Mouse (Mus musculus) adrenal gland, postnatal 10 days (tissue): ENCODE data around the gene Grin2c. TPM values are rescaled to one million over a fixed set of nuclear protein-coding genes. Genes with fewer than 3 reads are reported as not detected.

ENCODE experiments used
- DNase-seq: peaks from one replicate; pipeline ENCODE4 v3.0.0; 2021; ENCODE audit warnings: mixed read lengths
- microRNA-seq: library from miRNA; unstranded; fragments of <30 nt; microRNA quantifications from one replicate; pipeline ENCODE4 v1.2.0, GENCODE M21; 2021
- total RNA-seq, 2 experiments: library from RNA; stranded (reverse); gene quantifications; 2 replicates each; pipeline ENCODE4 v1.2.3; 2021

Gene Grin2c
- total RNA-seq, 2 experiments from 2014 or later, result 0.61 to 0.75 TPM

- DNase-seq, result no peak
Measured at GRCm38 (mm10) chr11:115200520-115200919, 66.5 kb downstream of the Grin2c start.

Small RNA genes lying within 50 kb of the gene (microRNA-seq; reads per million reads assigned to microRNA genes)
- not detected for gene Gm25837

Other genes starting within 250 kb of the Grin2c start
- 1 to 10 TPM in 1 of 2 experiments, not detected in 1; 1.3 TPM for gene Cd300ld4, start 240.2 kb downstream of the Grin2c start, total RNA-seq
- gene Cd300ld5, start 229.5 kb downstream of the Grin2c start, total RNA-seq, result 1 to 10 TPM; 1.3 to 3.9 TPM
- 1 to 10 TPM; 3.8 to 4.5 TPM for gene Cd300ld3, start 218.8 kb downstream of the Grin2c start, total RNA-seq
- gene Cd300e, start 205.1 kb downstream of the Grin2c start, total RNA-seq, result under 1 TPM; 0.48 to 0.96 TPM
- 1 to 10 TPM; 2.4 to 2.5 TPM for gene Rab37, start 175.8 kb downstream of the Grin2c start, total RNA-seq
- 1 to 10 TPM; 1.1 to 1.3 TPM for gene Cd300lf, start 133.3 kb downstream of the Grin2c start, total RNA-seq
- 10 to 100 TPM; 26.3 to 30.4 TPM for gene Slc9a3r1, start 103.9 kb downstream of the Grin2c start, total RNA-seq
- gene Tmem104, start 79.8 kb downstream of the Grin2c start, total RNA-seq, result 10 to 100 TPM in 1 of 2 experiments, 1 to 10 TPM in 1; 9.5 to 15.7 TPM
- 10 to 100 TPM; 27.4 to 28.4 TPM for gene Nat9, start 79.4 kb downstream of the Grin2c start, total RNA-seq
- 100 to 1,000 TPM; 368 to 383 TPM for gene Fdxr, start 9.8 kb upstream of the Grin2c start, total RNA-seq
- gene Fads6, start 30.4 kb upstream of the Grin2c start, total RNA-seq, result 10 to 100 TPM; 12.7 to 16.1 TPM
- not detected for gene Otop2, start 39.9 kb upstream of the Grin2c start, total RNA-seq
- gene Ush1g, start 54.8 kb upstream of the Grin2c start, total RNA-seq, result under 1 TPM; 0.39 to 1.00 TPM
- under 1 TPM in 1 of 2 experiments, not detected in 1; 0.12 TPM for gene Otop3, start 67.5 kb upstream of the Grin2c start, total RNA-seq
- gene Hid1, start 100.5 kb upstream of the Grin2c start, total RNA-seq, result 10 to 100 TPM; 18.7 to 19.8 TPM
- gene Cdr2l, start 114.7 kb upstream of the Grin2c start, total RNA-seq, result 10 to 100 TPM; 30.7 to 43.9 TPM
- 100 to 1,000 TPM; 147 to 163 TPM for gene Mrpl58, start 136.5 kb upstream of the Grin2c start, total RNA-seq
- gene Atp5h, start 152.7 kb upstream of the Grin2c start, total RNA-seq, result 1,000 to 10,000 TPM in 1 of 2 experiments, 100 to 1,000 TPM in 1; 968 to 1,066 TPM
- 10 to 100 TPM; 36.4 to 48.6 TPM for gene Kctd2, start 152.9 kb upstream of the Grin2c start, total RNA-seq
- gene Trim80, start 173.3 kb upstream of the Grin2c start, total RNA-seq, result under 1 TPM in 1 of 2 experiments, not detected in 1; 0.21 TPM
- gene Slc16a5, start 195.2 kb upstream of the Grin2c start, total RNA-seq, result 1 to 10 TPM in 1 of 2 experiments, under 1 TPM in 1; 0.88 to 3.5 TPM
- gene Armc7, start 208.4 kb upstream of the Grin2c start, total RNA-seq, result 1 to 10 TPM; 5.8 to 7.9 TPM
- 10 to 100 TPM; 70.2 to 70.9 TPM for gene Nt5c, start 224.6 kb upstream of the Grin2c start, total RNA-seq
- gene Jpt1, start 247.1 kb upstream of the Grin2c start, total RNA-seq, result 100 to 1,000 TPM; 113 to 123 TPM